In the genomic region with DNA sequence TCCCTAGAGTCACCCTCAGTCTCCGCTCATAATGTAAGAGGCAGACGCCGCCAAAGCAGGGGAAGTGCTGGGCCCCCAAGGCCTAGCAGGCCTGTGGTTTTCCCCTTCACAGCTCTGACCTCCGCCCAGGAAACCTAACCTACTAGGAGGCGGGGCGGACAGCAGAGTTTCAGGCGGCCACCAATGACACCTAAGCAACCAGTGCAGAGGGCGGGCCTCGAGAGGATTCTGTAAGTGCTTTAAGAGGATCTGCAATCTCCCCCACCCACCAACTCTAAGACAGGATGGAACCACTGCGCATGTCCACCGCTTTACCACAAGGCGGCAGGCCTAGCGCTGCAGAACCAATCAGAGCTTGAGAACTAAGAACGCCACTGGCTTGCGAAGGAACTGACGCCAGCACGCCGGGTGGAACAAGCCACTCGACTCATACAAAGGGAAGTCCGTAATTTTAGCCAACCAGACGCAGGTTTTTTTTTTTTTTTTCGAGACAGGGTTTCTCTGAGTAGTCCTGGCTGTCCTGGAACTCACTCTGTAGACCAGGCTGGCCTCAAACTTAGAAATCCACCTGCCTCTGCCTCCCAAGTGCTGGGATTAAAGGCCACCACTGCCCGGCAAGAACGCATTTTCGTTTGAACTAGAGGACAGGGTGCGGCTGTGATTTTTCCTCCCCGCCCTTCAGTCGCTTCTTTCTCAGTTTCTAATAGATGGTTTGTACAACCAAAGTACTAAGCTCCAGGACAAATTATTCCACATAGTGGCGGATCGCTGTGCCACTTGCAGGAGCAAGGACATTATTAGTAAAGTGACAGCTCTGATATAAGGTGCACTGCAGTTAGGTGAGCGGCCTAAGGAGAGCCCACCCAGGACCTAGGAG, we compare ENCODE assay signal across 8 mouse cellular contexts. TPM values are rescaled to one million over a fixed set of nuclear protein-coding genes. Genes with fewer than 3 reads are reported as not detected.
DNase-seq lines count a peak whose midpoint lies in the region; ATAC-seq lines count a peak whose summit lies in the region.

No protein-coding gene starts in this region.

- no peaks in the 10 kb centered on the region for H3K9me3 ChIP-seq in hindbrain, embryonic 15.5 days

- peak; percentile 86 for DNase-seq in WW6 (ENCODE audit: low read depth, low spot score)
- DNase-seq in cerebellum, postnatal 36 days, result peak; percentile 83 to 88
- peak; percentile 79 to 91 for DNase-seq in frontal cortex, postnatal 36 days (ENCODE audit: low spot score in 2 of 2)
- DNase-seq in left cerebral cortex, adult 11 months (ENCODE audit: low spot score), result peak; percentile 85
- peak; percentile 90 to 97 for DNase-seq in lung, postnatal 4 days
- DNase-seq in right cerebral cortex, adult 2 months (ENCODE audit: low spot score in 2 of 2), result peak; percentile 81 to 88
- peak; percentile 91 for DNase-seq in urinary bladder, postnatal 14 days (ENCODE audit: low spot score)

- peak overlapping the region; percentile 50 for H3K4me2 ChIP-seq in hindbrain, embryonic 15.5 days

- peak; percentile 98 for ATAC-seq in hindbrain, embryonic 15.5 days (ENCODE audit: low FRiP score, low read depth)

- H3K4me3 ChIP-seq in hindbrain, embryonic 15.5 days, result peak overlapping the region; percentile 27

- 26% methylated on average over 31 of the region's 31 CpGs for WGBS in hindbrain, embryonic 15.5 days

- H3K4me1 ChIP-seq in hindbrain, embryonic 15.5 days (replicated peaks), result peaks cover 2% of the 10 kb centered on the region; the same call in 1 of the 2 replicates

- no peaks in the 10 kb centered on the region for H3K27me3 ChIP-seq in hindbrain, embryonic 15.5 days

- peaks cover 5% of the 10 kb centered on the region; the same call in 1 of the 2 replicates for H3K36me3 ChIP-seq in hindbrain, embryonic 15.5 days

- H3K27ac ChIP-seq in hindbrain, embryonic 15.5 days (replicated peaks), result peak overlapping the region; percentile 78

- peak overlapping the region; percentile 22; the same call in 1 of the 2 replicates for H3K9ac ChIP-seq in hindbrain, embryonic 15.5 days

RNA-seq across cellular contexts. Expression of a gene that starts 6.6 kb away (rescaled TPM):
- polyA plus RNA-seq in hindbrain, embryonic 15.5 days (2015; fragmentation: Nextera tagmentation; extraction: Ambion mirVana), result 3.5 and 3.6 TPM in 2 replicates

RNA-seq across cellular contexts. Expression of a gene that starts 6.7 kb away (rescaled TPM):
- 93.3 and 98.4 TPM in 2 replicates for polyA plus RNA-seq in hindbrain, embryonic 15.5 days (2015; fragmentation: Nextera tagmentation; extraction: Ambion mirVana)

RNA-seq across cellular contexts. Expression of a gene that starts 15.6 kb away (rescaled TPM):
- polyA plus RNA-seq in hindbrain, embryonic 15.5 days (2015; fragmentation: Nextera tagmentation; extraction: Ambion mirVana), result 13.3 and 14.1 TPM in 2 replicates

RNA-seq across cellular contexts. Expression of a gene that starts 19.2 kb away (rescaled TPM):
- polyA plus RNA-seq in hindbrain, embryonic 15.5 days (2015; fragmentation: Nextera tagmentation; extraction: Ambion mirVana), result 85.5 and 126 TPM in 2 replicates

RNA-seq across cellular contexts. Expression of a gene that starts 23.2 kb away (rescaled TPM):
- 0.17 and 0.18 TPM in 2 replicates for polyA plus RNA-seq in hindbrain, embryonic 15.5 days (2015; fragmentation: Nextera tagmentation; extraction: Ambion mirVana)

Comparison
In these comparisons a context has a peak if more than half of its experiments do, and no peak if none do; other contexts are left out.
1. Peak in every context shown above with its lines: DNase-seq, ATAC-seq, H3K4me3 ChIP-seq and H3K27ac ChIP-seq.